Mouse (Mus musculus) cerebellum, adult 2 months (tissue): Measurements from ENCODE around the gene Ncor2.

Experiments
- CTCF ChIP-seq: fragments of 200-500 bp; IDR thresholded peaks from 2 replicates; pipeline ENCODE4 v1.5.1; 2011; ENCODE audit warnings: low read depth, mild to moderate bottlenecking, control low read depth, low read length, moderate library complexity, borderline replicate concordance; ENCODE audit not compliant: insufficient read depth
- POLR2A ChIP-seq: fragments of 200-500 bp; IDR thresholded peaks from 2 replicates; pipeline ENCODE4 v1.6.1; 2011; ENCODE audit warnings: low read length, control low read depth, borderline replicate concordance; ENCODE audit not compliant: insufficient read depth

GRCm38 (mm10) chr5:125159804-125160405 lies 19.1 kb downstream of the Ncor2 start:
- no peak for TF ChIP-seq CTCF
- no peak for TF ChIP-seq POLR2A
